Mouse (Mus musculus) kidney, postnatal 0 days (tissue): ENCODE data around the gene Nfs1. TPM values are rescaled to one million over a fixed set of nuclear protein-coding genes. Genes with fewer than 3 reads are reported as not detected.
A peak's percentile ranks its signal among the peaks of the same experiment; 100 is the strongest.

ENCODE experiments used
- ATAC-seq: fragments of 200-750 bp; cut with Nextera tagmentation; replicated peaks from 2 replicates; pipeline ENCODE4 v1.8.0; 2017; ENCODE audit warnings: low read depth, moderate number of reproducible peaks, moderate TSS enrichment, moderate library complexity; ENCODE audit not compliant: low FRiP score
- DNase-seq: peaks from one replicate; pipeline ENCODE4 v3.0.0-alpha.2; 2016; ENCODE audit warnings: low spot score
- H3K27ac ChIP-seq: fragments of 300-500 bp; sonication (generic); 2 replicates; pipeline ENCODE4 v1.5.1; 2014; ENCODE audit warnings: mild to moderate bottlenecking
- H3K27me3 ChIP-seq: fragments of 300-500 bp; sonication (generic); 2 replicates; pipeline ENCODE4 v1.6.1; 2014; ENCODE audit warnings: low read length, mixed read lengths; ENCODE audit not compliant: insufficient read depth
- H3K36me3 ChIP-seq: fragments of 300-500 bp; sonication (generic); 2 replicates; pipeline ENCODE4 v1.6.1; 2014; ENCODE audit warnings: low read length, mixed read lengths; ENCODE audit not compliant: insufficient read depth
- H3K4me1 ChIP-seq: fragments of 300-500 bp; sonication (generic); replicated peaks from 2 replicates; pipeline ENCODE4 v1.6.1; 2014; ENCODE audit warnings: antibody characterized with exemption, low read length, mixed read lengths; ENCODE audit not compliant: insufficient read depth
- H3K4me2 ChIP-seq: fragments of 300-500 bp; sonication (generic); 2 replicates; pipeline ENCODE4 v1.6.1; 2014; ENCODE audit warnings: mild to moderate bottlenecking, low read length, moderate library complexity, mixed read lengths
- H3K4me3 ChIP-seq: fragments of 300-500 bp; sonication (generic); replicated peaks from 2 replicates; pipeline ENCODE4 v1.5.1; 2014; ENCODE audit warnings: low read depth, low read length
- H3K9ac ChIP-seq: fragments of 300-500 bp; sonication (generic); 2 replicates; pipeline ENCODE4 v1.6.1; 2014; ENCODE audit warnings: low read depth, low read length
- H3K9me3 ChIP-seq: fragments of 300-500 bp; sonication (generic); replicated peaks from 2 replicates; pipeline ENCODE4 v1.6.1; 2016; ENCODE audit warnings: low read length, inconsistent platforms, mixed read lengths
- CTCF ChIP-seq: IDR thresholded peaks from 2 replicates; pipeline ENCODE4 v1.5.1; 2016; ENCODE audit warnings: antibody characterized with exemption, low read depth, mild to moderate bottlenecking, moderate library complexity
- WGBS: fragments of 180-500 bp; shearing (Covaris S2); extraction: QIAGEN DNeasy Blood & Tissue Kit; methylation state at CpG from one replicate; pipeline ENCODE4 v1.1.7; 2014; 5-methylcytosine and 5-hydroxymethylcytosine counted together
- polyA plus RNA-seq: library from polyadenylated mRNA; unstranded; fragments of >200 nt; fragmentation: Nextera tagmentation; extraction: Ambion mirVana; gene quantifications from 2 replicates; pipeline ENCODE4 v1.2.1, GENCODE M21; 2015

Gene Nfs1
- polyA plus RNA-seq, 1 experiment from 2014 or later: 64.0 TPM

DNA sequence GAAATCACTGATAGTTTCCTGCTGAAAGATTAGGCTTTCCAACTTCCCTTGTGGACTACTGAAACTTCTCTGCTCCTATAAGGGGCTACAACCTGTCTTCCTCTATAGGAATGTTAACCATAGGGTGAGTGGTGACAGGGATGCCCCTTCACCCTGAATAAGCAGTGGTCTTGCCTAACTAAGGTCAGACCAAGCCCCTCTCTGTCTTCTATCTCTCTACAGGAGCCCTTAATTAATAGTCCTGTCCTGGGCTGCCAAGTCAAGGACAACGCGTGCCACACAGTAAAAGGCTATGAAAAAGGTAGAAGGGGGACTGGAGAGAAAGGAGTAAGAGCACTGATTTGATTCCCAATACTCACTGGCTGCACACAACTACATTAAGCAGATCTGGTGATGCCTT lies 37.6 kb upstream of the Nfs1 start:
- Histone ChIP-seq H3K9me3 (no peaks in the 10 kb centered on the region), H3K4me3 (no peak overlapping the region), H3K4me1 (peaks cover 4% of the 10 kb centered on the region), H3K36me3 (peaks cover 14% of the 10 kb centered on the region), H3K27me3 (no peaks in the 10 kb centered on the region), H3K27ac (peak overlapping the region; percentile 93; the same call in 1 of the 2 replicates), H3K9ac (no peak overlapping the region), H3K4me2 (no peak overlapping the region)
- DNase-seq: no peak
- TF ChIP-seq CTCF: no peak
- WGBS: 82% methylated on average over 2 of the region's 2 CpGs
- no peak for ATAC-seq

DNA sequence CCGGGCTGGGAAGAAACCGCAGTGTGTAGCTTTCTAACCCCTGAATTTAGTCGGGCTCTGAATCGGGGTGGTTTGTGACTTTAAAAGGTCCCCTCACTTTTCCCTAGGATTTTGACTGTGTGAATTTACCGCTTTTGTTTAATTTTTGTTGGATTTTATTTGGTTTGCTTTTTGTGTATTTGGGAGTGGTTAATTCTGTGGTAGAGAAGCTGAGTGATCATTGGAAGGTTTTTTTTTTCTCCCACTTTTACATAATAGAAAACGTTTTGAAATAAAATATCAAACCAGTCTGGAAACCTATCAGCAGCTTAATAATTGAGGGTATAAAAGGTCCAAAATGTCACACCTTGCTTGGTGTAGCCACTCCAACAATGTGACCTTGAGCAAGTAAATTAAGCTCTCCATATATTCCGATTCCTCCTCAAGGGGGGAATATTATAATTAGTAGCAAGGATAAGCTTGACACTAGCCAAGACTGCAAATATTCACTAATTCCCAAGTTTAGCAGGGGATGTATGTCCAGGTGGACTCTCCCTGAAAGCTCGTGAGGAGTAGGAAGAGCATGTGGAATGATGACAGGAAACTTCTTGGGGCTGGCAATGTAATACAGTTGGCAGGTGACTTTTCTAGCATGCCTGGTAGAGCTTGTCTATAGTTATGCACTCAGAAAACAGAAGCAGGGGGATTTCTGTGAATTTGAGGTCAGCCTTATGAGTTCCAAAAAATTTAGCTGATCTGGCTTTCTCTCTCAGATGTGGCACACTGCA lies 37.0 kb upstream of the Nfs1 start:
- Histone ChIP-seq H3K4me1 (peaks cover 4% of the 10 kb centered on the region), H3K4me3 (peak overlapping the region; percentile 99), H3K27ac (peak overlapping the region; percentile 93), H3K4me2 (peak overlapping the region; percentile 57), H3K9ac (peak overlapping the region; percentile 67), H3K27me3 (no peaks in the 10 kb centered on the region), H3K9me3 (no peaks in the 10 kb centered on the region), H3K36me3 (peaks cover 16% of the 10 kb centered on the region)
- ATAC-seq (no peak), DNase-seq (no peak)
- WGBS: 10% methylated on average over 8 of the region's 8 CpGs
- no peak for TF ChIP-seq CTCF

DNA sequence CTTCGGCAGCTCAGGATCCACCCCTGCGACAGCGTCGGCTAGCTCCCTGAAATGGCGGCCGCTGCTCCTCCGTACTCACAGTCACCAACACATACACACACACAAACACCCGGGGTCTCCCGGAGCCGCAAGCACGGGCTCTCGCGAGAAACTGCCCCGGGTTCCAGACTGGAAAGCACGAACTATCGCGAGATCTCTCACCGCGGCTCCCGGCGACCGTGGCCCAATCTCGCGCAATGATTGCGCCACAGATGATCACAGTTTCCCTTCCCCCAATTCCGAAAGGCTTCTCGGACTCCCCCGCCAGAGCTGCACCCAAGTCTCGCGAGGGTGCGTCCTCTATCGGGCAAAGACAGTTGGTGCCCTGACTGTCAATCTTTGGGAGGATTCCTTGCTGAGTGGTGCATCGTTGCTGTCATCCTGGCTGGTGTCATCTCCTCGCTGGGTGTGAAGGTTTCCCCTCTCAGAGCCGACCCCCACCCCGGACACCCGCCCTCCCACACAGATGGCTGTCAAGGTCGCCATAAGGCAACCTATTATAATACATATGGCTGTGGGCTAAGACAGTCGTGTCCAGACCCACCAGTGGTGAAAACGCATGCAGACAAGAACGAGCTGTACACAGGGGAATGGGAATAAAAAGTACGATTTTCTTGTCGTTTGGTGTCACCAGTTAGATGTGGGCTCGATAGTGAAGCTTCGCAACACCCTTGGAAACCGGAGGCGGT lies 36.3 kb upstream of the Nfs1 start, which contains the start of gene Rbm39:
Gene Rbm39, minus strand, starts transcription at position 145 of the 728 bp plus-strand sequence.
- Histone ChIP-seq H3K9ac (peak within 1 kb of the TSS; percentile 100), H3K4me1 (peaks cover 4% of the 10 kb centered on the region), H3K27me3 (no peaks in the 10 kb centered on the region), H3K9me3 (no peaks in the 10 kb centered on the region), H3K27ac (peak within 1 kb of the TSS; percentile 98), H3K36me3 (peaks cover 16% of the 10 kb centered on the region), H3K4me3 (peak within 1 kb of the TSS; percentile 99), H3K4me2 (peak within 1 kb of the TSS; percentile 69)
- TF ChIP-seq CTCF: peak; percentile 59
- under 1% methylated on average over 41 of the region's 47 CpGs for WGBS
- ATAC-seq (peak; percentile 97), DNase-seq (peak; percentile 100)

DNA sequence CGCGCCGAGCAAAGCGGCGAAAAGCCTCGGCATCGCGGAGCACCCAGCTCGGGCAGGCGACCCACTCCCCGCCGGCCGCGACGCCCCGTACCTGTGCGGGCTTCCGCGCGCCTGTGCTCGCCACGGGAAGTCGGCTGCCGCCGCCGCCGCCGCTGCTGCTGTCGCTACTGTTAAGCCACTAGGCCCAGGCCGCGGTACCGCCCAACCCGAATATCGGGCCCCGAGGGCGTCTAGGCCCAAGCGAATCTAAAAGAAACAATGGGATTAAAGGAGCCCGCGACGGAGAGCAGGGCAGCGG lies 35.8 kb upstream of the Nfs1 start:
- peaks cover 4% of the 10 kb centered on the region for H3K4me1 ChIP-seq
- peaks cover 16% of the 10 kb centered on the region for H3K36me3 ChIP-seq
- no peaks in the 10 kb centered on the region for H3K9me3 ChIP-seq
- peak overlapping the region; percentile 99 for H3K4me3 ChIP-seq
- TF ChIP-seq CTCF: no peak
- H3K4me2 ChIP-seq: no peak overlapping the region
- peak overlapping the region; percentile 100 for H3K9ac ChIP-seq
- no peak for DNase-seq
- H3K27ac ChIP-seq: peak overlapping the region; percentile 98
- ATAC-seq: no peak; the same call in none of the 2 replicates
- H3K27me3 ChIP-seq: no peaks in the 10 kb centered on the region
- 1% methylated on average over 35 of the region's 41 CpGs for WGBS

DNA sequence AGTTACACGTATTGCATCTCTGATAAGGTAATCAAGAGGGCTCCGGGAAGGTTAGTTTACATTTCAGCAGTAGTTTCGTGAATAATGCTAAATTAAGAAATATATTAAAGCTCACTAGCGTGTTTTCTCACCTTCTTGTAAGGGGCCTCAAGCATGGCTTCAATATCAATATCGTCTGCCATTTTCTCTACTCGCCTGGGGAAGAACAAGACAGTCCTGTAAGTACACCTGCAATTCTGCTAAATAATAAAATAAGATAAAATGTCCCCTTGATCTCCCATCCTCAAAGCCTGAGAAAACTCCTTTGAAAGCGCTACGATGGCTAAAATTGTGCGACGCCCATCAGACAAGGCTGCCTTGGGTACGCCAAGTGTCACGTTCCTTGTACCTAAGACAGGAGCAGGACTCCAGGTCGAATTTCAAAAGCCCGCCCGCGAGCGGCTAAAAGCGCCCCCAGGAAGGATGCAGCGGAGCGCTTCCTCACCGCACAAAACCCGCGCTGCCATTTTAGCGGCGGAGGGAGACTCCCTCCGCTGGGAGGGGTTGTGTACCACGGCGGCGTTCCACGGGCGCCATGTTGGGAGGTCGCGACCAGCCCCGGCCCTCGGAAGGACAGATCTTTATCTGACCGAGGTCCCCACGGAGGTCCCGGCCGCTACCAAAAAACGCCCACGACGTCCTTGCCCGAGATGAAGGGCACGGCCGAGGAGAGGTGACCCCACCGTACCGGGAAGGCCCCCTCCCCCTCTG lies 35.2 kb upstream of the Nfs1 start:
- ATAC-seq (peak; percentile 55), DNase-seq (peak; percentile 86)
- Histone ChIP-seq H3K4me3 (peak overlapping the region; percentile 99), H3K4me2 (peak overlapping the region; percentile 69), H3K9me3 (no peaks in the 10 kb centered on the region), H3K4me1 (peaks cover 4% of the 10 kb centered on the region), H3K36me3 (peaks cover 21% of the 10 kb centered on the region), H3K27me3 (no peaks in the 10 kb centered on the region), H3K27ac (peak overlapping the region; percentile 98), H3K9ac (peak overlapping the region; percentile 100)
- TF ChIP-seq CTCF: peak; percentile 10; the same call in 1 of the 2 replicates
- WGBS: under 1% methylated on average over 47 of the region's 47 CpGs

DNA sequence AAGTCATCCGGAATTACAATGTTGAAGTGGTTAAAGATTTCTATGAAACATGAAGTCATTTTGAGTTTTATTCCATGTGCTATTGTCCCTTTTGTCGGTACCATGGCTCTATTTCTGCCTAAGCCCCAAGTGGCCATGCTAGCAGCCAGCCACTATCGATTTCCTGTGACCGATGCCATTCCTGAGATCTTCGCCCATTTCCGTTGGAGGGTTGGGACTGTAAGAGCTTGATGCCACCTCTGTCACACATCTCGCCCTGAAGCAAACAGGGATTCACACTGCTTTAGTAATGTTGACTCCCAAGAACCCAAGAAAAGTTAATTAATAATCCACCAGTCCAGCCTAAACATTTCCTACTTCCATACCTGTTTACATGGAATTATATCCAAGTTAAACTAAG lies 33.7 kb upstream of the Nfs1 start:
- WGBS: 42% methylated on average over 7 of the region's 7 CpGs
- H3K9me3 ChIP-seq: no peaks in the 10 kb centered on the region
- peaks cover 28% of the 10 kb centered on the region for H3K36me3 ChIP-seq

More for the DNA sequence above, 33.7 kb upstream of the Nfs1 start:
- H3K4me3 ChIP-seq: peak overlapping the region; percentile 99
- peak overlapping the region; percentile 69 for H3K4me2 ChIP-seq
- H3K27ac ChIP-seq: no peak overlapping the region
- no peaks in the 10 kb centered on the region for H3K27me3 ChIP-seq
- ATAC-seq: no peak
- no peak for TF ChIP-seq CTCF
- no peak for DNase-seq
- 0 out of 2 replicates have a peak overlapping the region, but pooled peaks have one; percentile 9 for H3K9ac ChIP-seq
- peaks cover 4% of the 10 kb centered on the region for H3K4me1 ChIP-seq
